Mouse (Mus musculus): ENCODE data around the gene Sept4. TPM values are rescaled to one million over a fixed set of nuclear protein-coding genes. Genes with fewer than 3 reads are reported as not detected.

Gene Sept4
- 4.7 TPM in 1 of 2 replicates, not detected in the other for total RNA-seq (2014; fragmentation: Nextera tagmentation)
- 1.3 TPM in 1 of 2 replicates, not detected in the other for total RNA-seq (2017)

DNA sequence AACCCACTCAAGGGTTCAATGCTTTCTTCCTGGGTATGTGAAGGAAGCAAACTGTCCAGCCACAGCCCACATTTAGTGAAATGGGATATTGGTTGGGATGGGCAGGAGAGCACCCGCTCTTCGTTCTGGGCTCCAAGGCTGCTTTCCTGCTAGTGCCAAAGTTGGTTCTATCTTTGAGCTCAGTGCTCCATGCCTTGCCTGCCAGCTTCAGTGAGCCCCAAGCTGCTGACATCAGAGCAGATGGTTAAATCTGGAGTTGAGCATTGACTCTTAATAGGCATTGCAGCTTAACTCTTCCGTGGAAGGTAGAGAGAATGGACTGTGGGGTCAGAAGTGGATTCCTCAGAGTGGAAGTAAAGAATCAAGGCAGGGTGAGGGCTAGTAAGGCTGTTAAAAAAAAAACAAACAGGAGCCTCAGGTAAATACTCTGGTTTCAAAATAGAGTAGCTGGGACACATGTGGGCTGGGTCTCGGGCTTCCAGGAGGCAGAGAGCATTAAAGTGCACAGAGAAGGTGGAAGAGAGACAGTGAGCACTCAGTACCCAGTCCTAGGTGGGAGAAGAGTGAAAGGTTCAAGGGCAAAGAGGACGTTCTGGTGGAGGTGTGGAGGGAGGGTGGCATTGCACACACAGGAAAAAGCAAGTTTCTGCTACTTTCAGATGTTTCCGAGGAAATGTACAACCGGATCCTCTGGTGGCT, at the start of gene Sept4:
Sept4 (plus strand) TSS at position 649 of the 699 bp plus-strand sequence.
- ATAC-seq (replicated peaks; ENCODE audit: poor library complexity, severe bottlenecking), result no peak

- ATAC-seq (replicated peaks; ENCODE audit: poor library complexity, severe bottlenecking), result peak; percentile 84
These were observed 49.4 kb upstream of the Sept4 start for GRCm38 (mm10) chr11:87519260-87519659.

- ATAC-seq (replicated peaks; ENCODE audit: poor library complexity, severe bottlenecking), result peak; percentile 68
These were observed 45.2 kb upstream of the Sept4 start for GRCm38 (mm10) chr11:87523466-87523865.

- ATAC-seq (replicated peaks; ENCODE audit: poor library complexity, severe bottlenecking), result no peak
These were observed 44.7 kb upstream of the Sept4 start for GRCm38 (mm10) chr11:87523967-87524366.

DNA sequence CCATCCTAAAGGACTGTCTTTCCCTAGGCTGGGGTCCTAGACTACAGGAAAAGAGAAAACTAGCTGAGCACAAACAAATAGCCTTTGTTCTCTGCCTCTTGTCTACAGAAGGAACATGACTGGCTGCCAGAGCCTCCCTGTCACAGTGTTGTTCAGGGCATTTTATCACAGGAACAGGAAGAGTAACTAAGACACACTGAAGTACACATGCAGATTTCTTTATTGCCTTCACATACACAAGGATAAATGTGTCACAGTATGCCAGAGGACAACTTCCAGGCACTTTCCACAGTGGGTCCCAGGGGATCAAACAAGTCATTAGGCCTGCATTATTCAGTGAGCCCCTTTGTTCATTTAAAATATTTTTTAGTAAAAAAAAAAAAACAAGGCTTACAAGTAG, 43.9 kb upstream of the Sept4 start:
- ATAC-seq (replicated peaks; ENCODE audit: poor library complexity, severe bottlenecking), result no peak

- ATAC-seq (replicated peaks; ENCODE audit: poor library complexity, severe bottlenecking), result peak; percentile 96
These were observed 41.3 kb upstream of the Sept4 start for GRCm38 (mm10) chr11:87527364-87527763.

DNA sequence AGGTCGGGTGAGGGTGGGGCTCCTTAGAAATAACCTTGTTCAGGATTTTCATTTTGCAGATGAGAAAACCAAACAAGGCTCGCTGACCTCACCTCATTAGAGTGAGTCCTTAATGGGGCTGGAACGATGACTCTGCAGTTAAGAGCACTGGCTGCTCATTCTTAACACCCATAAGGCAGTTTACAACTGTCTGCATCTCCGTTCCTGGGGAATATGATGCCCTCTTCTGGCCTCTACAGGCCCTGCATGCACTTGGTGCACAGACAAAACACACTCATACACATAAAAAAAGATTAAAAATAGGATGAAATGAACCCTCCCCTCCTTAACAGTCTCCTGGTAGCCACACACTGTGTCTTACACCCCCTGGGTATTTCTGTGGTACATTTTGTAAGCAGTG, 40.7 kb upstream of the Sept4 start:
- 0 out of 2 replicates have a peak, but pooled peaks have one; percentile 20 for ATAC-seq (replicated peaks; ENCODE audit: poor library complexity, severe bottlenecking)

DNA sequence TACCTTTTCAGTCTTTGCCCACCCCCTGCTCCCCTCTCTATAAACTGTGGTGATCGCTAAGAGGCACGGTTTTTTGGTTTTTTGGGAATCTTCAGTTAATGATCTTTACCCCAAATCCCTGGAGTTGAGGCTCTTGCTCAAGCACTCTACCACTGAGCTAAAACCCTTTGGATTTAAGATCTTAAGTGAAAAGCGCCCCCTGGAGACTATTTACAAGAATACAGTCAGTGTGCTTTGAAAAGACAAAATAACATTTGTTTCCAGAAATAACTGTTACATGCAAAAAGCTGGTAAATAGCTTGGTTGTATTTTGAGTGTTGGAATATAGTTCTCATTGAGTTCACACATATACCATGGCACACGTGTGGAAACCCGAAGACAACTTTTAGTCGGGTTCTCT, 37.0 kb upstream of the Sept4 start:
- ATAC-seq (replicated peaks; ENCODE audit: poor library complexity, severe bottlenecking), result no peak

GRCm38 (mm10) chr11:87542285-87542684, 26.4 kb upstream of the Sept4 start:
- ATAC-seq (replicated peaks; ENCODE audit: poor library complexity, severe bottlenecking), result no peak

DNA sequence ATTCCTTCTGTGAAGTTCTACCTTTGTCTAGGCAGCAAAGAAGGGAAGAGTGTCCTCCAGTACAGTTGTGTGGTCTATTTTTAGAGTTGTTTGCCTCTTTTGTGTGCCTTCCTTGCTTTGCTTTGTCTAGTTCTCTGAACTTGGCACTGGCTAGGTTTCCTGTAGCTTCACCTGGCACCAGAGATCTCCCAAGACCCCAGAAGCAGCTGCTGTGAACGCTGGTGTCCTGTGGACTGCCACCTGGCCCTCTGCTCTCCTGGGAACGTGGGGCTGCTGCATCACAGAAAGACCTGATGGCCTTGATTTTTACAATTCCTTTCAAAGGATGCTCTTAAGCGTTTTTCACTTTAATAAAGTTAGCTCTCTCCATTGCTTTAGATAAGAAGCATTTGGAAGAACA, 25.8 kb upstream of the Sept4 start:
- no peak for ATAC-seq (replicated peaks; ENCODE audit: poor library complexity, severe bottlenecking)

- ATAC-seq (replicated peaks; ENCODE audit: poor library complexity, severe bottlenecking), result no peak
These were observed 15.4 kb upstream of the Sept4 start for GRCm38 (mm10) chr11:87553342-87553741.

- ATAC-seq (replicated peaks; ENCODE audit: poor library complexity, severe bottlenecking), result no peak
These were observed 14.3 kb upstream of the Sept4 start for GRCm38 (mm10) chr11:87554386-87554785.

GRCm38 (mm10) chr11:87555106-87555703, 13.5 kb upstream of the Sept4 start:
- no peak for ATAC-seq (replicated peaks; ENCODE audit: poor library complexity, severe bottlenecking)

GRCm38 (mm10) chr11:87561208-87561607, 7.5 kb upstream of the Sept4 start:
- no peak for ATAC-seq (replicated peaks; ENCODE audit: poor library complexity, severe bottlenecking)

DNA sequence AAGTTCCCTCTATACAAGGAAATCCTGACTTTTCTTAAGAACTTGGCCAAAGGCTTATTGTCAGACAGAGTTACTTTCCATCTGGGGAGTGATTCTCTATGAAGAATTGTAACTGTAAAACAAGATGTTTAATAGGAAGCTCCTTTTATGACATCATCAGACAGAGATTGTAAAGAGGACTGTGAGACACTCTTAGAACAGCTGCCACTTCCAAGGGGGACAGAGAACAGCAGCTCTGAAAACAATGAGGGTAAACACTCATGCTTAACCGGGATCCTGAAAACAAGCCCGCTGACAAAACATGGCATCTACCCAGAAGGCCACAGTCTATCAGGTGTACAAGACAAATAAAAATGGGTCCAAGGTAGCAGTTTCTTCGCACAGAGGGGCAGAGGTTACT, 2.2 kb upstream of the Sept4 start, which contains the start of gene Gm11492:
Gm11492 (plus strand) TSS at position 153 of the 400 bp plus-strand sequence.
- no peak for ATAC-seq (replicated peaks; ENCODE audit: poor library complexity, severe bottlenecking)

- ATAC-seq (replicated peaks; ENCODE audit: poor library complexity, severe bottlenecking), result no peak
These were observed 2.0 kb downstream of the Sept4 start for GRCm38 (mm10) chr11:87570743-87571142.

DNA sequence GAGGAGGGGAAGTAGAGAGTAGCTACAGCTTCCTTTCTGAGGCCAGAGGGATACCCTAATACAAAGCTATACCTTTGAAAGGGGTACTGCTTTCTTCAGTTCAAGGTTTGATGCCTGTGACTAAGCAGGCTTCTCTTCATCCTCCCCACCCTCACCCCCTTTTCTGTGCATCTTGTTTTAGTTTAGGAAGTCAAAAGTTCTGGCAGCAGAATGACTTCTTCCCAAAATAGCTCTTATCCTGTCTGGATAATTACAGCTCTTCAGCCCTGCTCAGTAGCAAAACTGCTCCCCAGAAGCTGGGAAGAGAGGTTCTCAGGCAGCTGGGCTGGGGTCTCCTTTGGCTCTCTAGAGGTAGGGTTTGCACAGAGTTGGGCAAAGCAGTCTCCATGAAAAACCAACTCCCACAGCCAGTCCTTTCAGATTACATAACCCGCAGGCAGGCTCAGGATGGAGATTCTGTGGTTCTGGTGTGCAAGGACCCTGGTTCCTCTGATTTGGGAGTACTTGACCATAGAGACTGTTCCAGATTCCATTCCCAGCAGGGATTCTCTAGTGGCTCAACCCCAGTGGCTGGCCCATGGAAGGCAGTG, 2.8 kb downstream of the Sept4 start:
- ATAC-seq (replicated peaks; ENCODE audit: poor library complexity, severe bottlenecking), result no peak

DNA sequence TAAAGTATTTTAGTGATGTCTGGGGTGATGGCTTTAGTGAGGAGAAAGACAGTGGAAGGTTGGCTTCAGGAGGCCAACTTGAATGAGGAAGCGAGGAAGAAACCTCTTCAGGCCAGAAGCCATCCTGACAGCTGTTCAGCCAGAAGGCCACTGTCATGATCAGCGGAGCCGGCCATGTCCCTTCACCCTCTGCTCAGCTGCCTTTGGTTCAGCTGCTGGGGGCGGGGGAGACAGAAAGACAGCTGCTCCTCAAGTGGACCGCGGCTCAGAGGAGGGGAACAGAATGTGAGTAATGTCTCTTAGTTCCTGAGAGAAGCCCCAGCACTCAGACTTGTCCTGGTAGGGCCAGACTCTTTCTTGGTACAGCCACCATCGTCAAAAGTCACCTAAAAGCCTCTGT, 5.0 kb downstream of the Sept4 start:
- ATAC-seq (replicated peaks; ENCODE audit: poor library complexity, severe bottlenecking), result no peak

DNA sequence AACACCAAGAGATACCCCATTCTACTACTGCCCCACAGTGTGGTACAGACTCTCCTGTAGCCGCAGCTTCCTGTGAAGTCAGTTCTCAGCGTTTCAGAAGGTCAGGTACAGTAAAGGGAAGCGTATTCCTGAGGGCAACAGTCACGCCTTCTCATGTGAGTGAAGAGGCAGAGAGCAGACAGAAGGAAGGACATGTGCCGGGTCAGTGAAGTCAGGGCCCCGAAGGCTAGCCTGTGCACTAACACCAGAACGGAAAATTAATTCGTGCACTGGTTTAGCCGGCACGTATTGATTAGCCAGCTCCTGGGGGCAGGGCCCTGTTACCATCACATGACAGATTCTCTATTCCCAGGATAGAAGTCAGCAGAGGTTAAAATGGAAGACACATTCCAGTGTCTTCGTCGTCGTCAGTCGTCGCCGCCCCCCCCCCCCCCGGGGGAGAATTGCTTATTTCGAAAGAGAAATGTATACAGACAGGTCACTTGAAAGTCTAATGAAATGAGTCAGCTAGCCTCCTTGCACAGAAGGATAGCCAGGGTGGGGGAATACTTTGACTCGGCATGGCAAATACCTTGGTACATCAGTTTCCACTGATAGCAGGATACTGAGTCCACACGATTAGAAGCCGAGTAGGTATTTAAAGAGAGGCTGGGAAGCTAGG, 5.9 kb downstream of the Sept4 start:
- no peak for ATAC-seq (replicated peaks; ENCODE audit: poor library complexity, severe bottlenecking)

DNA sequence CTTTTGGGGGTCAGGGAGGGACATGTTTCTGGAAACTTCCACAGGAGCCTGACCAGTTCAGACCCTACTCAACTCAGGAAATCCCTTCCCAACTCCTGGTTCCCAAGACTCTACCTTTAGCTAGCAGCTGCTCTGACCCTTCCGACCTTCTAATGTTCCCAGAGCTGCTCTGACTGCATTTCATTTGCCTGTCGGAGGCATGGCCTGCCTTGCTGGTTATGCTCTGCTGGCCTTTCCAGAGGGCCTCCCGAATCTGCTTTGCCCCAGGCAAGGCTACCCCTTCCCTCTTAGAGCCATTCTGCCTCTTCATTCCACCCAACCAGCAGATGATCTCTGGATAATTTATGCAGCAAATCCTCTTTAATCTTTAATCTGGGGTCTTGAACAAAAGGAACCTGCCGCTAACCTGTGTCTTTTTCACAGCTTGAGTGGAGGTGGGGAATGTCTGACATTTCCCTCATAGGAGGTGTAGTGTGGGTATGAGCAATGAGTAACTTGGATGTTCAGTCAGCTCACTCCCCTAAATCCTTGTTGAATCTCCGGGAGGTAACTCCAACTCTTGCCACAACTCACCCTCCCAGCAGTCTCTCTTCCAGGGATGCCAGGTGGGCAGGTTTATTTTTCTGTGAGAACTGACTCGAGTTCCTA, 9.0 kb downstream of the Sept4 start:
- no peak for ATAC-seq (replicated peaks; ENCODE audit: poor library complexity, severe bottlenecking)

Data from granulocyte monocyte progenitor cell, adult 5-6 weeks (primary cell).